8 mouse cellular contexts compared by ENCODE assay signal in genomic region chr5:45668324-45668723, GRCm38 (mm10). TPM values are rescaled to one million over a fixed set of nuclear protein-coding genes. Genes with fewer than 3 reads are reported as not detected.
DNase-seq lines count a peak whose midpoint lies in the region; ATAC-seq lines count a peak whose summit lies in the region.

No protein-coding gene starts in this region.

- H3K27ac ChIP-seq in hindbrain, embryonic 12.5 days: no peak overlapping the region

- 43% methylated on average over 3 of the region's 3 CpGs for WGBS in hindbrain, embryonic 12.5 days

- peaks cover 5% of the 10 kb centered on the region for H3K36me3 ChIP-seq in megakaryocyte, embryonic 14.5 days (replicated peaks; ENCODE audit: low read length)
- no peaks in the 10 kb centered on the region for H3K36me3 ChIP-seq in hindbrain, embryonic 12.5 days

- H3K4me3 ChIP-seq in megakaryocyte, embryonic 14.5 days (replicated peaks): peak overlapping the region; percentile 93
- H3K4me3 ChIP-seq in hindbrain, embryonic 12.5 days: no peak overlapping the region

- no peaks in the 10 kb centered on the region for H3K27me3 ChIP-seq in megakaryocyte, embryonic 14.5 days (replicated peaks)
- H3K27me3 ChIP-seq in hindbrain, embryonic 12.5 days: no peaks in the 10 kb centered on the region

- ATAC-seq in megakaryocyte, adult 5-6 weeks (ENCODE audit: poor library complexity, severe bottlenecking): no peak
- no peak for ATAC-seq in hindbrain, embryonic 12.5 days (ENCODE audit: low FRiP score)

- peak; percentile 1 for DNase-seq in cerebellum, adult 8-10 months
- DNase-seq in cerebellum, adult 18-20 months: no peak
- DNase-seq in mesoderm, embryonic 11.5 days (ENCODE audit: low read depth, low spot score): peak; percentile 60
- DNase-seq in ovary, postnatal 14 days (ENCODE audit: low spot score): no peak
- DNase-seq in ovary, postnatal 10 days (ENCODE audit: low spot score): no peak

- peaks cover 14% of the 10 kb centered on the region for H3K4me1 ChIP-seq in megakaryocyte, embryonic 14.5 days
- H3K4me1 ChIP-seq in hindbrain, embryonic 12.5 days: peaks cover 12% of the 10 kb centered on the region

- H3K4me2 ChIP-seq in hindbrain, embryonic 12.5 days (replicated peaks): peak overlapping the region; percentile 80

- H3K9me3 ChIP-seq in megakaryocyte, embryonic 14.5 days: peaks cover under 1% of the 10 kb centered on the region
- H3K9me3 ChIP-seq in hindbrain, embryonic 12.5 days (replicated peaks): no peaks in the 10 kb centered on the region

- no peak overlapping the region for H3K9ac ChIP-seq in hindbrain, embryonic 12.5 days

RNA-seq across cellular contexts. Expression of gene Ncapg, which starts 1.4 kb away (rescaled TPM):
- 0.83 TPM in 1 of 2 replicates, not detected in the other for polyA plus RNA-seq in megakaryocyte, embryonic 14.5 days (2012; ENCODE audit: insufficient read depth, low replicate concordance)
- 93.3 and 99.1 TPM in 2 replicates for total RNA-seq in megakaryocyte, adult 5-6 weeks (2015)
- 82.2 and 82.5 TPM in 2 replicates for total RNA-seq in megakaryocyte, adult 5-6 weeks (2017)
- polyA plus RNA-seq in hindbrain, embryonic 12.5 days (2016; fragmentation: Nextera tagmentation; extraction: Ambion mirVana): 40.2 and 43.6 TPM in 2 replicates

RNA-seq across cellular contexts. Expression of gene Fam184b, which starts 28.9 kb away (rescaled TPM):
- polyA plus RNA-seq in megakaryocyte, embryonic 14.5 days (2012; ENCODE audit: insufficient read depth, low replicate concordance): 0.12 TPM in 1 of 2 replicates, not detected in the other
- 0.36 TPM in 1 of 2 replicates, not detected in the other for total RNA-seq in megakaryocyte, adult 5-6 weeks (2015)
- total RNA-seq in megakaryocyte, adult 5-6 weeks (2017): not detected in 2 replicates
- polyA plus RNA-seq in hindbrain, embryonic 12.5 days (2016; fragmentation: Nextera tagmentation; extraction: Ambion mirVana): 0.79 and 0.83 TPM in 2 replicates

Comparison
In these comparisons a context has a peak if more than half of its experiments do, and no peak if none do; other contexts are left out.
1. DNase-seq: peak in cerebellum, adult 8-10 months (single experiment) and mesoderm, embryonic 11.5 days (single experiment); none in cerebellum, adult 18-20 months (0 of 2), ovary, postnatal 14 days (single experiment) and ovary, postnatal 10 days (single experiment).
2. RNA of gene Ncapg, which starts 1.4 kb away (polyA plus RNA-seq): 40.2 to 43.6 TPM in hindbrain, embryonic 12.5 days; 0.83 TPM in megakaryocyte, embryonic 14.5 days; every median in the first group is over 10 times any median in the second.